19 mouse cellular contexts compared by ENCODE assay signal in the genomic region with DNA sequence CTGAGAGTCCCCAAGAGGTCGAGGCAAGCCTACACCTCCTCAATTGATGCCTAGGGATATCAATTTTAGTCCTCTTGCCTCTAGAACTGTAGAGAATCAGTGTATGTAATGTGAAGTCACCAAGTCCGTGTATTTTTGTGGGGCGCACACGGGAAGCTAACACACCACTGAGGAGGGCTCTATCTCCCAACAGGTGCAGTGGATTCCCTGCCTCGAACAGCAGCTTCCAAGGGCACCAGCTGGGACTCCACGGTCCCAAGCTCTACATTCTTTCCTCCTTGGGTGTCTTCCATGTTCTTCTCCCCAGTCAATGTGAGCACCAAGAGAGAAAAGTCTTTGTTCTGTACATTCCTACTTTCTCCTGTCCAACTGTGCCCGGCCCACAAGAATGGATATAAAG. TPM values are rescaled to one million over a fixed set of nuclear protein-coding genes. Genes with fewer than 3 reads are reported as not detected.
DNase-seq lines count a peak whose midpoint lies in the region; ATAC-seq and TF ChIP-seq lines count a peak whose summit lies in the region.
"Had no signal": no experiment of that assay in that cellular context is flagged by ENCODE, and none has a peak within 500 bp of the region (broad histone marks: within the 10 kb centered on the region; RNA-seq: fewer than 3 reads in every experiment).

No protein-coding gene starts in this region.

- H3K79me2 ChIP-seq in myocyte (ENCODE audit: control insufficient read depth, insufficient read depth) = no peaks in the 10 kb centered on the region

- no peaks in the 10 kb centered on the region for H3K36me3 ChIP-seq in midbrain, embryonic 11.5 days (ENCODE audit: control insufficient read depth, insufficient read depth, low read length)
- no peaks in the 10 kb centered on the region for H3K36me3 ChIP-seq in midbrain, embryonic 15.5 days (replicated peaks)
- no peaks in the 10 kb centered on the region for H3K36me3 ChIP-seq in myocyte (ENCODE audit: control insufficient read depth, insufficient read depth)
- H3K36me3 ChIP-seq: G1E had no signal

- no peaks in the 10 kb centered on the region for H3K9me3 ChIP-seq in midbrain, embryonic 11.5 days (ENCODE audit: control insufficient read depth, low read length)
- no peaks in the 10 kb centered on the region for H3K9me3 ChIP-seq in midbrain, embryonic 15.5 days

- H3K4me3 ChIP-seq in midbrain, embryonic 11.5 days (ENCODE audit: low read depth, low read length) = no peak overlapping the region
- no peak overlapping the region for H3K4me3 ChIP-seq in midbrain, embryonic 15.5 days
- H3K4me3 ChIP-seq in myocyte = no peak overlapping the region

- H3K4me1 ChIP-seq in midbrain, embryonic 11.5 days (ENCODE audit: control insufficient read depth, insufficient read depth, low read length) = peaks cover 8% of the 10 kb centered on the region
- no peaks in the 10 kb centered on the region for H3K4me1 ChIP-seq in midbrain, embryonic 15.5 days

- no peak overlapping the region for H3ac ChIP-seq in myocyte (ENCODE audit: control insufficient read depth, insufficient read length)

- 88% methylated on average over 7 of the region's 7 CpGs for WGBS in midbrain, embryonic 11.5 days
- 83% methylated on average over 7 of the region's 7 CpGs for WGBS in midbrain, embryonic 15.5 days

- no peak overlapping the region for H3K27ac ChIP-seq in midbrain, embryonic 11.5 days (ENCODE audit: low read depth, low read length)
- H3K27ac ChIP-seq in midbrain, embryonic 15.5 days = no peak overlapping the region

- TF ChIP-seq POLR2A in myocyte (IDR thresholded peaks at IDR 0.05; ENCODE audit: insufficient read length, low read depth) = no peak

- no peak overlapping the region for H3K9ac ChIP-seq in midbrain, embryonic 11.5 days (ENCODE audit: low read length)
- H3K9ac ChIP-seq in midbrain, embryonic 15.5 days = no peak overlapping the region

- no peak for ATAC-seq in midbrain, embryonic 11.5 days (ENCODE audit: low FRiP score)
- ATAC-seq in midbrain, embryonic 15.5 days (replicated peaks) = no peak
- ATAC-seq: activated CD4-positive, CD25-positive, alpha-beta regulatory T cell, adult 4 months; CD4-positive, CD25-positive, alpha-beta regulatory T cell, adult 4 months; Patski had no signal

- DNase-seq in midbrain, embryonic 11.5 days (ENCODE audit: low spot score, missing footprints) = peak; percentile 68
- DNase-seq in ovary, adult 18-20 months (ENCODE audit: low spot score) = no peak
- DNase-seq: adrenal gland, adult 2 months; adrenal gland, adult 8-10 months; adrenal gland, postnatal 10 days; adrenal gland, postnatal 14 days; adrenal gland, postnatal 25 days; adrenal gland, postnatal 36 days; B cell, adult 2 months; cerebellum, adult 11 months; cerebellum, adult 11-12 months; cerebellum, adult 18-20 months had no signal

- no peak overlapping the region for H3K4me2 ChIP-seq in midbrain, embryonic 11.5 days
- no peak overlapping the region for H3K4me2 ChIP-seq in midbrain, embryonic 15.5 days
- H3K4me2 ChIP-seq in myocyte (ENCODE audit: low read depth) = no peak overlapping the region

- peaks cover 5% of the 10 kb centered on the region; the same call in 1 of the 2 replicates for H3K27me3 ChIP-seq in midbrain, embryonic 11.5 days (ENCODE audit: control insufficient read depth, insufficient read depth, low read length)
- no peaks in the 10 kb centered on the region for H3K27me3 ChIP-seq in midbrain, embryonic 15.5 days (replicated peaks)
- H3K27me3 ChIP-seq in myocyte (ENCODE audit: control insufficient read depth, insufficient read depth, insufficient read length) = no peaks in the 10 kb centered on the region
- H3K27me3 ChIP-seq: CH12.LX, Patski had no signal

TF ChIP-seq in myocyte, 11 proteins besides CTCF, POLR2A, EP300 and RAD21:
- TF ChIP-seq TCF12 (IDR thresholded peaks at IDR 0.05; ENCODE audit: insufficient read depth, poor library complexity, severe bottlenecking) = no peak
- TF ChIP-seq MYOD1 (IDR thresholded peaks at IDR 0.05; ENCODE audit: control insufficient read depth in 1 of 3, insufficient read length in 2 of 3, low read depth in 2 of 3) = peak in 2 of 3 experiments; percentile 26 to 52
- peak in 1 of 3 experiments; percentile 75 for TF ChIP-seq MYOG (IDR thresholded peaks at IDR 0.05; ENCODE audit: control insufficient read depth in 1 of 3, insufficient read depth in 1 of 3, insufficient read length in 2 of 3, low read depth in 2 of 3)
- TF ChIP-seq E2F4 (IDR thresholded peaks at IDR 0.05; ENCODE audit: insufficient read depth) = no peak
- no peak for TF ChIP-seq SRF (IDR thresholded peaks at IDR 0.05; ENCODE audit: control insufficient read depth, insufficient read length, low read depth)
- no peak for TF ChIP-seq MAX (IDR thresholded peaks at IDR 0.05; ENCODE audit: low read depth)
- TF ChIP-seq TCF3 (IDR thresholded peaks at IDR 0.05; ENCODE audit: insufficient read length, low read depth) = no peak
- no peak for TF ChIP-seq CEBPB (IDR thresholded peaks at IDR 0.05; ENCODE audit: insufficient read depth, poor library complexity, severe bottlenecking)
- no peak for TF ChIP-seq USF1 (IDR thresholded peaks at IDR 0.05; ENCODE audit: low read depth)
- no peak for TF ChIP-seq REST (IDR thresholded peaks at IDR 0.05; ENCODE audit: insufficient read depth, insufficient read length)

RNA-seq across cellular contexts. Expression of gene Tshz3, which starts 38.7 kb away (rescaled TPM):
- 3.2 and 4.1 TPM in 2 replicates for polyA plus RNA-seq in midbrain, embryonic 11.5 days (2014; fragmentation: Nextera tagmentation; extraction: Ambion mirVana)
- 9.8 and 11.1 TPM in 2 replicates for polyA plus RNA-seq in midbrain, embryonic 15.5 days (2015; fragmentation: Nextera tagmentation; extraction: Ambion mirVana)
- polyA plus RNA-seq in myocyte (2012; fragmentation: generic; extraction: Trizol) = 6.5 TPM
- polyA plus RNA-seq: CD4-positive, CD25-positive, alpha-beta regulatory T cell, adult 4 months; G1E had no signal
